Mouse (Mus musculus): Measurements from ENCODE around the gene Nudt16l1.

GRCm38 (mm10) chr16:4938461-4938860, at the start of gene Nudt16l1:
- TF ChIP-seq CTCF (IDR thresholded peaks at IDR 0.05; ENCODE audit: low read depth) (no peak), EP300 (IDR thresholded peaks at IDR 0.05; ENCODE audit: low read depth) (no peak)

Data from liver, embryonic 14.5 days (tissue).